In genomic region chr4:138217441-138217840, GRCm38 (mm10) we compare ENCODE assay signal across 8 mouse cellular contexts. TPM values are rescaled to one million over a fixed set of nuclear protein-coding genes. Genes with fewer than 3 reads are reported as not detected.
DNase-seq lines count a peak whose midpoint lies in the region; ATAC-seq and TF ChIP-seq lines count a peak whose summit lies in the region.

No protein-coding gene starts in this region.

- peak; percentile 22 for ATAC-seq in heart, embryonic 12.5 days (ENCODE audit: insufficient number of reproducible peaks, low FRiP score)
- ATAC-seq in CD4-positive, CD25-positive, alpha-beta regulatory T cell, adult 4 months = peak; percentile 1
- no peak for ATAC-seq in hindbrain, embryonic 14.5 days (ENCODE audit: low FRiP score)
- no peak for ATAC-seq in megakaryocyte-erythroid progenitor cell, adult 5-6 weeks (replicated peaks; ENCODE audit: low FRiP score, low TSS enrichment, poor library complexity, severe bottlenecking)

- peaks cover 6% of the 10 kb centered on the region for H3K36me3 ChIP-seq in heart, embryonic 12.5 days
- H3K36me3 ChIP-seq in hindbrain, embryonic 14.5 days (replicated peaks; ENCODE audit: control insufficient read depth, insufficient read depth) = peaks cover 6% of the 10 kb centered on the region

- H3K27ac ChIP-seq in heart, embryonic 12.5 days (ENCODE audit: poor library complexity, severe bottlenecking) = peak overlapping the region; percentile 92
- peak overlapping the region; percentile 95 for H3K27ac ChIP-seq in cortical plate, adult 2 months (ENCODE audit: insufficient read depth, low read length)
- peak overlapping the region; percentile 100 for H3K27ac ChIP-seq in hindbrain, embryonic 14.5 days

- peak overlapping the region; percentile 98 for H3K9ac ChIP-seq in heart, embryonic 12.5 days
- H3K9ac ChIP-seq in hindbrain, embryonic 14.5 days = peak overlapping the region; percentile 98

- WGBS in heart, embryonic 12.5 days = under 1% methylated on average over 36 of the region's 36 CpGs
- 1% methylated on average over 35 of the region's 36 CpGs for WGBS in hindbrain, embryonic 14.5 days

- no peaks in the 10 kb centered on the region for H3K9me3 ChIP-seq in heart, embryonic 12.5 days (replicated peaks)
- no peaks in the 10 kb centered on the region for H3K9me3 ChIP-seq in hindbrain, embryonic 14.5 days (ENCODE audit: control insufficient read depth, low read length)

- no peak for TF ChIP-seq CTCF in cortical plate, adult 2 months (IDR thresholded peaks at IDR 0.05; ENCODE audit: extremely low read depth, insufficient read depth, low read length)

- no peak for TF ChIP-seq POLR2A in cortical plate, adult 2 months (IDR thresholded peaks at IDR 0.05; ENCODE audit: extremely low read depth, insufficient read depth, low read length)

- no peaks in the 10 kb centered on the region for H3K27me3 ChIP-seq in heart, embryonic 12.5 days (replicated peaks)
- H3K27me3 ChIP-seq in hindbrain, embryonic 14.5 days (ENCODE audit: control insufficient read depth, insufficient read depth, low read length) = no peaks in the 10 kb centered on the region

- DNase-seq in heart, adult 8-10 months (ENCODE audit: low spot score) = no peak
- no peak for DNase-seq in hindbrain, embryonic 14.5 days (ENCODE audit: low spot score)
- peak; percentile 42 for DNase-seq in lung, postnatal 10 days
- no peak for DNase-seq in right cerebral cortex, postnatal 4 days

- H3K4me3 ChIP-seq in heart, embryonic 12.5 days = peak overlapping the region; percentile 87
- H3K4me3 ChIP-seq in cortical plate, adult 2 months (ENCODE audit: insufficient read depth, low read length) = peak overlapping the region; percentile 69
- peak overlapping the region; percentile 66 for H3K4me3 ChIP-seq in hindbrain, embryonic 14.5 days (replicated peaks; ENCODE audit: low read length)

- H3K4me1 ChIP-seq in heart, embryonic 12.5 days (replicated peaks) = peaks cover 36% of the 10 kb centered on the region
- peaks cover 7% of the 10 kb centered on the region for H3K4me1 ChIP-seq in cortical plate, adult 2 months (ENCODE audit: control insufficient read depth, insufficient read depth, low read length)
- H3K4me1 ChIP-seq in hindbrain, embryonic 14.5 days (replicated peaks; ENCODE audit: control insufficient read depth, insufficient read depth, low read length) = peaks cover 28% of the 10 kb centered on the region

- H3K4me2 ChIP-seq in heart, embryonic 12.5 days = peak overlapping the region; percentile 84
- H3K4me2 ChIP-seq in hindbrain, embryonic 14.5 days (replicated peaks) = peak overlapping the region; percentile 66

RNA-seq across cellular contexts. Expression of gene Hp1bp3, which starts 1.3 kb away (rescaled TPM):
- polyA plus RNA-seq in heart, embryonic 12.5 days (2016; fragmentation: Nextera tagmentation; extraction: Ambion mirVana) = 109 and 114 TPM in 2 replicates
- total RNA-seq in heart, adult 8-10 months (2022) = 10 to 100 TPM; 81.4 to 89.4 (median 84.4) TPM
- polyA plus RNA-seq in CD4-positive, CD25-positive, alpha-beta regulatory T cell, adult 4 months (2017; shearing (Covaris generic)) = 100 to 1,000 TPM; 164 to 189 TPM
- 156 and 165 TPM in 2 replicates for polyA plus RNA-seq in cortical plate, adult 2 months (2012; rRNA removed)
- polyA plus RNA-seq in hindbrain, embryonic 14.5 days (2014; fragmentation: Nextera tagmentation; extraction: Ambion mirVana) = 195 and 200 TPM in 2 replicates
- 131 and 139 TPM in 2 replicates for total RNA-seq in megakaryocyte-erythroid progenitor cell, adult 5-6 weeks (2014; fragmentation: Nextera tagmentation)
- total RNA-seq in megakaryocyte-erythroid progenitor cell, adult 5-6 weeks (2017) = 178 and 269 TPM in 2 replicates

RNA-seq across cellular contexts. Expression of gene Sh2d5, which starts 32.8 kb away (rescaled TPM):
- polyA plus RNA-seq in heart, embryonic 12.5 days (2016; fragmentation: Nextera tagmentation; extraction: Ambion mirVana) = 0.31 and 0.41 TPM in 2 replicates
- under 1 TPM in 1 of 4 experiments, not detected in 3; 0.50 TPM for total RNA-seq in heart, adult 8-10 months (2022)
- under 1 TPM in 1 of 2 experiments, not detected in 1; 0.54 TPM for polyA plus RNA-seq in CD4-positive, CD25-positive, alpha-beta regulatory T cell, adult 4 months (2017; shearing (Covaris generic))
- 89.7 and 93.2 TPM in 2 replicates for polyA plus RNA-seq in cortical plate, adult 2 months (2012; rRNA removed)
- polyA plus RNA-seq in hindbrain, embryonic 14.5 days (2014; fragmentation: Nextera tagmentation; extraction: Ambion mirVana) = 12.0 and 13.1 TPM in 2 replicates
- total RNA-seq in megakaryocyte-erythroid progenitor cell, adult 5-6 weeks (2014; fragmentation: Nextera tagmentation) = 1.7 and 1.9 TPM in 2 replicates
- 1.8 and 2.7 TPM in 2 replicates for total RNA-seq in megakaryocyte-erythroid progenitor cell, adult 5-6 weeks (2017)

RNA-seq across cellular contexts. Expression of gene Kif17, which starts 32.8 kb away (rescaled TPM):
- polyA plus RNA-seq in heart, embryonic 12.5 days (2016; fragmentation: Nextera tagmentation; extraction: Ambion mirVana) = 0.44 and 0.52 TPM in 2 replicates
- under 1 TPM in 3 of 4 experiments, not detected in 1; 0.11 to 0.22 (median 0.14) TPM for total RNA-seq in heart, adult 8-10 months (2022)
- polyA plus RNA-seq in CD4-positive, CD25-positive, alpha-beta regulatory T cell, adult 4 months (2017; shearing (Covaris generic)) = under 1 TPM in 1 of 2 experiments, not detected in 1; 0.12 TPM
- polyA plus RNA-seq in cortical plate, adult 2 months (2012; rRNA removed) = 28.7 and 29.2 TPM in 2 replicates
- polyA plus RNA-seq in hindbrain, embryonic 14.5 days (2014; fragmentation: Nextera tagmentation; extraction: Ambion mirVana) = 2.7 and 3.2 TPM in 2 replicates
- total RNA-seq in megakaryocyte-erythroid progenitor cell, adult 5-6 weeks (2014; fragmentation: Nextera tagmentation) = 0.37 and 0.62 TPM in 2 replicates
- total RNA-seq in megakaryocyte-erythroid progenitor cell, adult 5-6 weeks (2017) = 1.3 TPM in 1 of 2 replicates, not detected in the other

Comparison
In these comparisons a context has a peak if more than half of its experiments do, and no peak if none do; other contexts are left out.
1. ATAC-seq: peak in heart, embryonic 12.5 days (single experiment) and CD4-positive, CD25-positive, alpha-beta regulatory T cell, adult 4 months (single experiment); none in hindbrain, embryonic 14.5 days (single experiment) and megakaryocyte-erythroid progenitor cell, adult 5-6 weeks (single experiment).
2. Peak in every context shown above with its lines, with median percentiles within 50 percentile points of each other: H3K27ac ChIP-seq and H3K4me3 ChIP-seq.